ENCODE assay signal across 26 mouse cellular contexts in the genomic region with DNA sequence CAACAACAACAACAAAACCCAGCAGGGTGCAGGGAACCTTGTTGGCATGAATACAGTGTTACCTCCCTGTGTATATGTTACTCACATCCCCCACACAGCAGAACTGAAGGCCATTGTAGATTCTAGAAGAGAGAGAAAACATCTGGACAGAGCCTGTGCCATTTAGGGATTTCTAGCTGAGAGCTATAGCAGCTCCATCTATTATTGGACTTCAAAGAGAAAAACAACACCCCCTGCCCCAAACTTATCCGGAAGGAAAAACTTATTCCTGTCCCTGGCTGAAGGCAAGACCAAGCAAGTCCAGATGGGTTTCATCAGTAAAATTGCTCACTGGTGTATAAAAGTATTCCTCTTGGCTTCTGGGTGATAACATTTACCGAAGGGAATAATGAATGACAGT.
DNase-seq lines count a peak whose midpoint lies in the region; ATAC-seq and TF ChIP-seq lines count a peak whose summit lies in the region.
"Had no signal": no experiment of that assay in that cellular context is flagged by ENCODE, and none has a peak within 500 bp of the region (broad histone marks: within the 10 kb centered on the region; RNA-seq: fewer than 3 reads in every experiment).

No protein-coding gene starts in this region.

- no peak overlapping the region for H3K27ac ChIP-seq in kidney, embryonic 14.5 days (ENCODE audit: low read depth, low read length)
- H3K27ac ChIP-seq in kidney, adult 2 months (ENCODE audit: insufficient read depth, low read depth, low read length) = no peak overlapping the region
- no peak overlapping the region for H3K27ac ChIP-seq in lung, embryonic 16.5 days (ENCODE audit: low read length)
- H3K27ac ChIP-seq in embryonic facial prominence, embryonic 15.5 days (replicated peaks) = no peak overlapping the region
- H3K27ac ChIP-seq: forebrain, embryonic 10.5 days; heart, embryonic 10.5 days; hindbrain, embryonic 14.5 days; layer of hippocampus, adult 2 months; liver, embryonic 13.5 days; neural tube, embryonic 12.5 days had no signal

- no peaks in the 10 kb centered on the region for H3K9me3 ChIP-seq in kidney, embryonic 14.5 days (ENCODE audit: control insufficient read depth, low read length)
- no peaks in the 10 kb centered on the region for H3K9me3 ChIP-seq in lung, embryonic 16.5 days (ENCODE audit: control insufficient read depth, low read length)
- no peaks in the 10 kb centered on the region for H3K9me3 ChIP-seq in embryonic facial prominence, embryonic 15.5 days (replicated peaks)
- H3K9me3 ChIP-seq: forebrain, embryonic 10.5 days; heart, embryonic 10.5 days; liver, embryonic 13.5 days; megakaryocyte, embryonic 14.5 days; neural tube, embryonic 12.5 days had no signal

- no peak for TF ChIP-seq CTCF in kidney, adult 2 months (conservative IDR thresholded peaks at IDR 0.05; ENCODE audit: insufficient read depth, insufficient read length, low read depth, low read length)

- H3K9ac ChIP-seq in kidney, embryonic 14.5 days (ENCODE audit: low read depth, low read length) = no peak overlapping the region
- H3K9ac ChIP-seq in lung, embryonic 16.5 days (ENCODE audit: low read length) = no peak overlapping the region
- H3K9ac ChIP-seq in embryonic facial prominence, embryonic 15.5 days = no peak overlapping the region
- H3K9ac ChIP-seq: forebrain, postnatal 0 days; hindbrain, embryonic 14.5 days; liver, embryonic 13.5 days; neural tube, embryonic 12.5 days had no signal

- 37% methylated on average over 2 of the region's 2 CpGs for WGBS in kidney, embryonic 14.5 days
- WGBS in kidney, adult 2 months = 55% methylated on average over 2 of the region's 2 CpGs
- WGBS in lung, embryonic 16.5 days = 48% methylated on average over 2 of the region's 2 CpGs
- 15% methylated on average over 2 of the region's 2 CpGs for WGBS in embryonic facial prominence, embryonic 15.5 days

- H3K4me1 ChIP-seq in kidney, embryonic 14.5 days (ENCODE audit: control insufficient read depth, insufficient read depth, low read length) = no peaks in the 10 kb centered on the region
- H3K4me1 ChIP-seq in kidney, adult 2 months (ENCODE audit: control insufficient read depth, insufficient read depth, low read length) = no peaks in the 10 kb centered on the region
- H3K4me1 ChIP-seq in lung, embryonic 16.5 days (replicated peaks; ENCODE audit: control insufficient read depth, insufficient read depth, low read length) = peaks cover 8% of the 10 kb centered on the region
- peaks cover 14% of the 10 kb centered on the region; the same call in 1 of the 2 replicates for H3K4me1 ChIP-seq in embryonic facial prominence, embryonic 15.5 days
- H3K4me1 ChIP-seq: forebrain, embryonic 10.5 days; liver, embryonic 13.5 days; megakaryocyte, embryonic 14.5 days; neural tube, embryonic 12.5 days had no signal

- H3K4me3 ChIP-seq in kidney, embryonic 14.5 days (ENCODE audit: low read length) = no peak overlapping the region
- no peak overlapping the region for H3K4me3 ChIP-seq in kidney, adult 2 months (ENCODE audit: insufficient read depth, low read depth, low read length)
- no peak overlapping the region for H3K4me3 ChIP-seq in lung, embryonic 16.5 days (ENCODE audit: low read length)
- H3K4me3 ChIP-seq in embryonic facial prominence, embryonic 15.5 days (replicated peaks) = no peak overlapping the region
- H3K4me3 ChIP-seq: forebrain, embryonic 10.5 days; heart, embryonic 10.5 days; layer of hippocampus, adult 2 months; liver, embryonic 13.5 days; megakaryocyte, embryonic 14.5 days; neural tube, embryonic 12.5 days had no signal

- DNase-seq in kidney, adult 2 months = no peak
- DNase-seq in lung, postnatal 36 days = no peak
- peak; percentile 35 for DNase-seq in mesoderm, embryonic 11.5 days (ENCODE audit: low read depth, low spot score)
- no peak for DNase-seq in cerebellum, adult 9-11 months
- DNase-seq in cerebellum, postnatal 14 days = no peak
- DNase-seq: adrenal gland, postnatal 36 days; cerebellum, adult 9-10 months; forebrain, postnatal 0 days; heart, postnatal 4 days; kidney, postnatal 25 days; liver, embryonic 13.5 days; midbrain, embryonic 14.5 days; right cerebral cortex, postnatal 14 days; thymus, adult 18-20 months; thymus, postnatal 36 days had no signal

- no peak overlapping the region for H3K4me2 ChIP-seq in kidney, embryonic 14.5 days (replicated peaks; ENCODE audit: low read depth, low read length)
- H3K4me2 ChIP-seq in lung, embryonic 16.5 days (ENCODE audit: low read depth, low read length) = no peak overlapping the region
- H3K4me2 ChIP-seq in embryonic facial prominence, embryonic 15.5 days (replicated peaks) = no peak overlapping the region
- H3K4me2 ChIP-seq: hindbrain, embryonic 14.5 days; liver, embryonic 13.5 days; neural tube, embryonic 12.5 days had no signal

- no peaks in the 10 kb centered on the region for H3K27me3 ChIP-seq in kidney, embryonic 14.5 days (ENCODE audit: control insufficient read depth, insufficient read depth, low read length)
- no peaks in the 10 kb centered on the region for H3K27me3 ChIP-seq in kidney, adult 2 months (replicated peaks; ENCODE audit: control insufficient read depth, insufficient read depth, low read length)
- no peaks in the 10 kb centered on the region for H3K27me3 ChIP-seq in lung, embryonic 16.5 days (ENCODE audit: control insufficient read depth, insufficient read depth, low read depth, low read length)
- H3K27me3 ChIP-seq in embryonic facial prominence, embryonic 15.5 days = no peaks in the 10 kb centered on the region
- H3K27me3 ChIP-seq: liver, embryonic 13.5 days; megakaryocyte, embryonic 14.5 days; neural tube, embryonic 12.5 days had no signal

- no peaks in the 10 kb centered on the region for H3K36me3 ChIP-seq in kidney, embryonic 14.5 days (ENCODE audit: control insufficient read depth, insufficient read depth, low read length)
- H3K36me3 ChIP-seq in kidney, adult 2 months (ENCODE audit: control insufficient read depth, insufficient read depth, low read length) = no peaks in the 10 kb centered on the region
- H3K36me3 ChIP-seq in lung, embryonic 16.5 days (ENCODE audit: control insufficient read depth, insufficient read depth, low read length) = no peaks in the 10 kb centered on the region
- H3K36me3 ChIP-seq in embryonic facial prominence, embryonic 15.5 days = no peaks in the 10 kb centered on the region
- H3K36me3 ChIP-seq: forebrain, embryonic 10.5 days; heart, embryonic 10.5 days; liver, embryonic 13.5 days; neural tube, embryonic 12.5 days had no signal

- peak; percentile 47; the same call in 1 of the 2 replicates for ATAC-seq in kidney, embryonic 14.5 days (ENCODE audit: low FRiP score, low TSS enrichment)
- ATAC-seq in lung, embryonic 16.5 days (ENCODE audit: low read depth) = peak; percentile 85
- peak; percentile 44; the same call in 1 of the 2 replicates for ATAC-seq in embryonic facial prominence, embryonic 15.5 days (ENCODE audit: insufficient number of reproducible peaks, low FRiP score, low TSS enrichment, low read depth)
- ATAC-seq: CD4-positive, CD25-positive, alpha-beta regulatory T cell, adult 4 months; forebrain, postnatal 0 days; inflammation-experienced regulatory T-cells, adult 6 months had no signal

- no peak for TF ChIP-seq POLR2A in kidney, adult 2 months (IDR thresholded peaks at IDR 0.05; ENCODE audit: low read depth, low read length)
